Mouse (Mus musculus) ovary, adult 10 weeks (tissue): ENCODE data around the gene Mup17. TPM values are rescaled to one million over a fixed set of nuclear protein-coding genes. Genes with fewer than 3 reads are reported as not detected.

Experiments used
- polyA plus RNA-seq: library from polyadenylated mRNA; stranded (reverse); fragments of 350-450 nt; fragmentation: Illumina TruSeq; extraction: RNeasy Lipid Tissue Mini Kit (QIAGEN cat#74804); gene quantifications from one replicate; pipeline ENCODE4 v1.2.3, GENCODE M21; 2014

Mup17 gene
- not detected for polyA plus RNA-seq

GRCm38 (mm10) chr4:61595771-61596170, at the start of gene Mup17:
Mup17 (minus strand) TSS chr4:61595871.

Other genes with a start within 250 kb of the Mup17 start
- gene Mup15, start 156.1 kb downstream of the Mup17 start, polyA plus RNA-seq: not detected
- not detected for gene Mup16, start 76.3 kb downstream of the Mup17 start, polyA plus RNA-seq
- not detected for gene Mup18, start 78.3 kb upstream of the Mup17 start, polyA plus RNA-seq
- 0.77 TPM for gene Mup19, start 186.4 kb upstream of the Mup17 start, polyA plus RNA-seq
- not detected for gene Mup5, start 239.4 kb upstream of the Mup17 start, polyA plus RNA-seq